Mouse (Mus musculus): ENCODE measurements around the gene Ift46.
A peak's percentile ranks its signal among the peaks of the same experiment; 100 is the strongest.

Gene Ift46

GRCm38 (mm10) chr9:44767101-44768028 is at the start of gene Ift46, which contains the start of gene Arcn1:
TSS of gene Ift46 (plus strand) at chr9:44767908.
TSS of gene Arcn1 (minus strand) at chr9:44767845.
- DNase-seq (ENCODE audit: low spot score in 2 of 2) = peak; percentile 81

GRCm38 (mm10) chr9:44718937-44719631 is 48.6 kb upstream of the Ift46 start:
- DNase-seq (ENCODE audit: low spot score in 2 of 2) = no peak

DNA sequence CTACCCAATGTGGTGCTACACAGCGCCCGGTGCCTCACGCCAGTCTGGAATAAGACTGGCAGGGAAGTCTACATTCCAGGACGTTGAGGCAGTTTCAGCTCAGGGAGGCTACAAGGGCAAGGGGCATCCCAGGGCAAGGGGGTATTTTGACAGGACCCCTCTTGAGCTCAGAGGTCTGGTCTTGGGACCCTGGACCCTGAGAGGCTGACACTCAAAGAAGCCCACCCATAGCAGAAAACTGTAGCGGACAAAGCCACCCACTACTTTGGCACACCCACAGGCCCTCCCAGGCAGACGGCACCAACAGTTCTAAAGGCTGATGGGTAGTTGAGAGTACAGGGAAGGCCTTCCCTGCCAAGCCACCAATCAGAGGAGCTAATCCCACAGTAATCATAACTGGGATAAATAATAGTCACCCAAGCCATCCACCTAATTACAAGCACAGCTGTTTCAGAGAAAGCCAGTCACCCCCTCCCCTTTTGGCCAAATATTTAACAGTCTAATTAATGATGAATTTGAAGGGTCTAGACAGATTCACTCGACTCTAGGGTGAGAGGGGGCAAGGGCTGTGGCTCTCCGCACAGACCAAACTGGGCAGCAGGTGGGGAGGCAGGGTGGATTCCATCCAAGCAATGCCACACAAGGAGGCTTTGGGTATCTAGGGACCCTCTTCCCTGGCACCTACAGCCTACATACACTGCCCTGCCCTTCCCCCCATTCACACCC is 47.9 kb upstream of the Ift46 start:
- no peak for DNase-seq (ENCODE audit: low spot score in 2 of 2)

- DNase-seq (ENCODE audit: low spot score in 2 of 2) = no peak
These were observed 47.2 kb upstream of the Ift46 start for GRCm38 (mm10) chr9:44720358-44721153.

- peak; percentile 88 to 92 for DNase-seq (ENCODE audit: low spot score in 2 of 2)
These were observed 46.4 kb upstream of the Ift46 start for GRCm38 (mm10) chr9:44721154-44721876.

DNA sequence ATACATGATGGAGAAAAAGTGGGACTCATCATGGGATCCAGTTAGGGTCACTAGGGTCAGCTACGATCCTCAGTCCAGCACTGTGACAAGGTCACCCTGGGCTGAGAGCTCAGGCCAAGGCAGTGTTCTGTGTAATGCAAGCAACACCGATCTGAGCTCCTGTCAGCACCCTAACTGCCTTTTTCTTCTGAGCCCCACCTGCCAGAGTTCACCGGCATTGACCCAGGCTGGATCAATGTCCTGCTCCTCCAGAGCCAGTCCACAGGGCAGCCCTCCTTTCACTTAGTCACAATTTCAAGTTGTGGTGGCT is 45.9 kb upstream of the Ift46 start:
- DNase-seq (ENCODE audit: low spot score in 2 of 2) = no peak

DNA sequence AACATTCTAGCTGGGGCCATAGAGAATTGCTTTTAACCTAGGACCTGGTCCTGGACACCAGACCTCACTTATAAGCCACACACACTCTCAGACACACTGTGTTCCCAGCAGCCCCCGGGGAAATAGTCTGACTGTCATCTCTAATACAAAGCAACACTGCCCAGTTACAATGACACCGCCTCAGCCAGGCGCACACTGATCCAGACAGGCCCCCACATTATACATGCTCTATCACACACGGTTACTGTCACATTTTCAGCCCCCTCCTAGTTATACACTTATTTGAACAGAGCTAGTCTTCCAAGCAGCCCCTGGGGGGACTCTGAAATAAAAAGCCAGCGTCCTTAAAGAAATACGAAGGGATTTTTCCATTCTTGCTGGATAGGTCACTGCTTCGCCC is 45.1 kb upstream of the Ift46 start:
- no peak for DNase-seq (ENCODE audit: low spot score in 2 of 2)

DNA sequence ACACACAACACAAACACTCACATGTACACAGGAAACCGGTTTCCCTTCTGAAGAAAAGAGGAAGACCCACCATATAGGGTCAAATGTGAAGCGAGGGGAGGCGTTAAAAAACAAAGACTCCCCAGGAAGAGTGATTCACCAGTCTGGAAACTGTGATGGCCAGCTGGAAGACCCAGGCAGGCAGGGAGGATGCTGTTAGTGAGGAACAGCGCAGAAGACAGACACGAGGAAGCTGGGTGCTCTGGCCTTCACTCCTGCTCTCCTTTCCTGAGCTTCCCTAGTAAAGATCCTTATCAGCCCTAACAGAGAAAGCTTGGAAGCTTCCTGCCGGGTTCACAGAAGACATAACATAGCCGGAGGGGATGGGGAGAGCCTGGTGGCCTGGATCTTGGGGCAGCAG is 44.7 kb upstream of the Ift46 start:
- DNase-seq (ENCODE audit: low spot score in 2 of 2) = no peak

GRCm38 (mm10) chr9:44723521-44724041 is 44.1 kb upstream of the Ift46 start:
- no peak for DNase-seq (ENCODE audit: low spot score in 2 of 2)

DNA sequence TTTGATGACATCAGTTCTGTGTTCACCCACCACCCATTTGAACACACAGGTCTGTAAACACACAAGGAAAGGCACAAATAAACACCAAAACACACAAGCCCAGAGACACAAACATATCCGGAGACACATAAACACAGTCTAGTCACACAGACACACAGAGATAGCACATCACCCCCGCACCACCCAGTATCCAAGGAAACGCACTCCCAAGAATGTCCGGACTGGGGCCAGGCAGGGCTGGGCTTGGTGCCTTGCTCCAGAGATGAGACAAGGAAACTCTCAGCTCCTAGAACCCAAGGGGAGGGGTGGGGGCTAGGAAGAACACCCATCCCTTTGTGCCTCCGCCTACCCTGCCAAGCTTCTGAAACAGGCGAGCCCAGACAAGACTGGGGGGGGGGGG is 43.5 kb upstream of the Ift46 start:
- peak in 1 of 2 experiments; percentile 66 for DNase-seq (ENCODE audit: low spot score in 2 of 2)

- DNase-seq (ENCODE audit: low spot score in 2 of 2) = no peak
These were observed 43.0 kb upstream of the Ift46 start for GRCm38 (mm10) chr9:44724665-44725064.

GRCm38 (mm10) chr9:44726431-44727146 is 41.1 kb upstream of the Ift46 start:
- DNase-seq (ENCODE audit: low spot score in 2 of 2) = no peak

GRCm38 (mm10) chr9:44727441-44727840 is 40.3 kb upstream of the Ift46 start:
- DNase-seq (ENCODE audit: low spot score in 2 of 2) = no peak

GRCm38 (mm10) chr9:44732130-44732549 is 35.6 kb upstream of the Ift46 start:
- DNase-seq (ENCODE audit: low spot score in 2 of 2) = no peak

- DNase-seq (ENCODE audit: low spot score in 2 of 2) = no peak
These were observed 34.7 kb upstream of the Ift46 start for GRCm38 (mm10) chr9:44732921-44733530.

DNA sequence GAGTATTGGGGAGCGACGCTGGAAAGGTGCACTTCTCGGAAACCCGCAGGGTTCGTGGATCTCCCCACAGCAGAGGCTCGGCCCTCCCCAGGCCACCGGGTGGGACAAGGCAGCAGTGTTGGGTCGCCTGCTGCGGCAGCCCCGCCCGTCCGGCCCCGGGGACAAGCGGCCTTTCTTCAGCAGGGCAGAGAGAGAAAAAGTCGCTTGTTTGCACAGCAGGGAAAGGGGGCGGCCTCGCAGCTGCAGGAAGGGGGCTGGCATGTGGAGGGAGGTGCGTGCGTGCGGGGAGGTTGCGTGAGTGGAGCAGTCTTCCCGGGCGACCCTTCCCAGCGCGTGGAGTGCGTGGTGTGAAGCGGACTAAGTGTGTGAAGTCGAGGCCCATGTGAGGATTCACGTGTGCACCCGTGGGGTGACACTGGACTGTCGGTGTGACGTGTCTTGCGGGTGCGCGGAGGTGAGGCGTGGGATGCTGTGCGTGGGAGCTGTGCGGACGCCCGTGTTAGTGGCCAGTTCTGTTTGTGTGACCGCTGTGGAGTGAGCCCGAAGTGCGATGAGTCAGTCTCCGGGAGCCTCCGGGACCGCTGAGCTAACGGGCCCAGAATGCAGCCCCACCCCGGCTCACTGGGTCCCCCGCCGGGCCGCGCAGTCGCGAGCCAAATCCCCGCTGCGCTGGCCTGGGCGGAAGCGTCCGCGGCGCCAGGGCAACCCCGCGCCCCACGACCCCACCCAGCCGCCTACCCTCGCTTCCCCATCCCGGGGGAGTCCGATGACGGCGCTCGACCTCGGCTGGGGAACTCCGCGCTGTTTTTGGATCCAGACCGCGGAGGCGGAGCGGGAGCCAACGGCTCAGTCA is 33.8 kb upstream of the Ift46 start:
- DNase-seq (ENCODE audit: low spot score in 2 of 2) = peak; percentile 68 to 71

DNA sequence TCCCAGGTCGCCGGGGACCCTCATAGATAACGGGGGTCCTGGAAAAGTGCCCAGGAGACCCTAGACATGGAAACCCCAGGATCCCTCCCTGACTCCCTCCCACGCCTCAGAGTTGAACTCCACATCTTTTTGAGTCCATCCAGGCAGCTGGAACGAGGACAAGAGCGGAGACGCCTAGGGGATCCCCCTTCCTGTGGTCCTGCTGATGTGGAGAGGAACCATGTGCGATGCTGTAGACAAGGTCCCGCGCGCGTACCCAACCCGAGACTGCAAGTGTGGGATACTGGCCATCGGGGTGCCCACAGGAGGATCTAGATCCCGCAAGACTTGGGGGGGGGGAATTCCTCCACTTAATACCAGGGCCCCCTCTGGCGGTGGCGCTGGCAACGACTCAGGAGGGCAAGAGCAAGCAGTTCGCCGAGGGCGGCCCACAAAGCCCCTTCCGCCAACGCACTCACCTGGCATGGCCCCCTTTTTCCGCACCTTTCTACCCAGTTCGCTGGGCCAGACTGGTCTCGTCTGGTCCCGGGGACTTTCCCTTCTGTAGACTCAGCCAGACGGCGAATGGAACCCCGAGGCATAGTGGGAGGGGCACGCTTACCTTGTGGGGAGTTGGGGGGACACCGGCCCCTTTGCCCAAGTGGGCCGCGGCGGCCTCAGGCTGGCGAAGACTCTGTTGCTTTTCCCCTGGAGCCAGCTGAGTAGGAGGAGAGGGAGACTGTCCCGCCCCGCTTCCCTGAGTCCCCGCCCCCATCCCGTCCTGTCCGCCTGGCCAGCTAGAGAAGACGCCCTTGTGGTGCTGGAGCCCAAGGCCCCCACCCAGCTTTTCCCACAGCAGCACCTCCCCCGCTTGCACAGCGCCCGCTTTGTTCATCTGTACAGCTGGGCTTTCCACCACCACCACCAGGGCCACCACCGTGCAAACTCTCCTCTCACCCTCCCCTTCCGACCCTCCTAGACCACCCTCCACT is 32.9 kb upstream of the Ift46 start, which contains the start of gene Phldb1:
Phldb1 (minus strand) TSS at position 675 of the 971 bp plus-strand sequence.
- DNase-seq (ENCODE audit: low spot score in 2 of 2) = peak; percentile 79 to 84
